Mouse (Mus musculus) liver, embryonic 15.5 days (tissue): ENCODE results near the gene Ino80e. TPM values are rescaled to one million over a fixed set of nuclear protein-coding genes. Genes with fewer than 3 reads are reported as not detected.

Experiments used
- ATAC-seq: fragments of 200-750 bp; cut with Nextera tagmentation; 2 replicates; pipeline ENCODE4 v1.8.0; 2017; ENCODE audit warnings: moderate number of reproducible peaks, mild to moderate bottlenecking, moderate library complexity; ENCODE audit not compliant: insufficient read depth
- H3K27ac ChIP-seq: fragments of 300-500 bp; sonication (generic); replicated peaks from 2 replicates; pipeline ENCODE4 v1.5.1; 2015; ENCODE audit warnings: mild to moderate bottlenecking, inconsistent platforms
- H3K27me3 ChIP-seq: fragments of 300-500 bp; sonication (generic); 2 replicates; pipeline ENCODE4 v1.6.1; 2015; ENCODE audit warnings: mild to moderate bottlenecking, inconsistent platforms
- H3K36me3 ChIP-seq: fragments of 300-500 bp; sonication (generic); replicated peaks from 2 replicates; pipeline ENCODE4 v1.6.1; 2015; ENCODE audit warnings: moderate library complexity, mild to moderate bottlenecking, inconsistent platforms
- H3K4me1 ChIP-seq: fragments of 300-500 bp; sonication (generic); replicated peaks from 2 replicates; pipeline ENCODE4 v1.6.1; 2015; ENCODE audit warnings: inconsistent platforms
- H3K4me2 ChIP-seq: fragments of 300-500 bp; sonication (generic); 2 replicates; pipeline ENCODE4 v1.6.1; 2015; ENCODE audit warnings: moderate library complexity, mild to moderate bottlenecking, inconsistent platforms
- H3K4me3 ChIP-seq: fragments of 300-500 bp; sonication (generic); replicated peaks from 2 replicates; pipeline ENCODE4 v1.5.1; 2015; ENCODE audit warnings: mild to moderate bottlenecking, inconsistent platforms
- H3K9ac ChIP-seq: fragments of 300-500 bp; sonication (generic); 2 replicates; pipeline ENCODE4 v1.6.1; 2015; ENCODE audit warnings: moderate library complexity, mild to moderate bottlenecking, inconsistent platforms
- H3K9me3 ChIP-seq: fragments of 300-500 bp; sonication (generic); replicated peaks from 2 replicates; pipeline ENCODE4 v1.6.1; 2016; ENCODE audit warnings: inconsistent platforms
- WGBS: fragments of 180-500 bp; shearing (Covaris S2); methylation state at CpG from one replicate; pipeline ENCODE4 v1.1.7; 2015; ENCODE audit warnings: mixed read lengths; ENCODE audit not compliant: insufficient replicate concordance; 5-methylcytosine and 5-hydroxymethylcytosine counted together
- polyA plus RNA-seq: library from polyadenylated mRNA; unstranded; fragments of >200 nt; fragmentation: Nextera tagmentation; extraction: Ambion mirVana; gene quantifications from 2 replicates; pipeline ENCODE4 v1.2.1, GENCODE M21; 2015

Gene Ino80e
- polyA plus RNA-seq, 1 experiment from 2014 or later, result 33.9 TPM

DNA sequence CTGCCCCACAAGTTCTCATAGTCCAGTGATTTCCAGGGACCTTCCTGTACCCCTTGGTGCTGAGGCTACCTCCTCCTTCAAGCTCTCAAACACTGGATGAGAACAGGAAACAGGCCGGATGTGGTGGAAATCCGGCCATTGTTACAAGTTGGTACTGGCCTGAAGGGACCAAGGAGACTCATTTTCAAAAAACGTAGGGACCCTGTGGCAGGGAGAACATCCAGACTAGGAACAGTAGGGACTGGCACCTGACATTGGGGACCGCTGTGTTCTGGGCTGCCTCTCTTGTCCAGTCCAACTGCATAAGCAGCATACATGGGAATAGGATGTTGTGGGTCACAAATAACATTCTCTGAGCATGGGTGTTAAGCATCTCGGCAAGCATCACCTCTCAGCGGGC, 18.9 kb upstream of the Ino80e start:
- no peak overlapping the region for H3K27ac ChIP-seq
- WGBS, result 37% methylated on average over 6 of the region's 6 CpGs
- no peaks in the 10 kb centered on the region for H3K27me3 ChIP-seq
- H3K36me3 ChIP-seq, result peaks cover 47% of the 10 kb centered on the region
- H3K4me1 ChIP-seq, result peaks cover 49% of the 10 kb centered on the region
- no peak overlapping the region for H3K4me3 ChIP-seq
- H3K4me2 ChIP-seq, result peak overlapping the region; percentile 91
- no peak for ATAC-seq
- no peak overlapping the region for H3K9ac ChIP-seq
- no peaks in the 10 kb centered on the region for H3K9me3 ChIP-seq

DNA sequence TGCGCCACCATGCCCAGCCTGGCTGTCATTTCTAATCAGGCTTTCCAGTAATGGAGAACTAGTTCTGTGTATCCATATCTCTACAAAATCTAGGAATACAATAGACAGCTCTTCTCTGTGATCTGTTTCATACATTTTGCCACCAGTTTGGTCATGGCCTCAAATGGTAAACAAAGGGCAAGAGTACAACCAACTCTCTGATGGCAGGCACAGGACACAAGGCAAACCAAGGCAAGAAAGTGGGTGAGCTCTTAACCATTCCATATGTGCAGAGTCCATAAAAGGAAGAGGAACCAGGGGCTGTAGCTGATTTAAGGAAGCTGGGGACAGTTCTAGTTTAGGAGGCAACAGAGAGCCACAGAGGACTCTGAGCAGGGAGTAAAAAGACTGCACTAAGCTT, 15.1 kb upstream of the Ino80e start:
- Histone ChIP-seq H3K9ac (no peak overlapping the region), H3K27ac (no peak overlapping the region), H3K27me3 (no peaks in the 10 kb centered on the region), H3K4me2 (no peak overlapping the region), H3K36me3 (peaks cover 85% of the 10 kb centered on the region), H3K4me1 (peaks cover 26% of the 10 kb centered on the region), H3K4me3 (no peak overlapping the region), H3K9me3 (no peaks in the 10 kb centered on the region)
- ATAC-seq, result no peak
- WGBS, result 94% methylated on average over 1 of the region's 1 CpGs

DNA sequence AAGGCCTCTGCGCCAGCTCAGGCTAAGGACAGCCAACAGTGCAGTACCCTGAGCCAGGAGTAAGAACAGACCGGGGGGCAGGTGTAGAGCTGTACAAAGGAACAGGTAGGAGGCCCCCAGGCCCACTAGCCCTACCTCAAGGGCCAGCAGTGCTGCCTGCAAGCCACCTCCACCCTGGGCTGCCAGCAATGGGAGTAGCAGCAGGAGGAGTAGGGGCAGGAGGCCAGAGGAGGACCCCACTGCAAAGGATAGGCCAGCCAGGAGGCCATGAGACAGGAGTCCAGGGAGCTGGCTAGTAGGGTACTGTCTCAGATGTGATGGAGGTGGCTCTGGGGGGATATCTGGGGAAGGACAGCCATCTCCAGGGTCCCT, 8.3 kb upstream of the Ino80e start:
- Histone ChIP-seq H3K4me2 (no peak overlapping the region), H3K36me3 (peaks cover 100% of the 10 kb centered on the region), H3K9ac (no peak overlapping the region), H3K27ac (no peak overlapping the region), H3K27me3 (no peaks in the 10 kb centered on the region), H3K9me3 (no peaks in the 10 kb centered on the region), H3K4me1 (peaks cover under 1% of the 10 kb centered on the region; the same call in 1 of the 2 replicates), H3K4me3 (no peak overlapping the region)
- whole genome bisulfite sequencing, result 81% methylated on average over 2 of the region's 2 CpGs
- no peak for ATAC-seq

DNA sequence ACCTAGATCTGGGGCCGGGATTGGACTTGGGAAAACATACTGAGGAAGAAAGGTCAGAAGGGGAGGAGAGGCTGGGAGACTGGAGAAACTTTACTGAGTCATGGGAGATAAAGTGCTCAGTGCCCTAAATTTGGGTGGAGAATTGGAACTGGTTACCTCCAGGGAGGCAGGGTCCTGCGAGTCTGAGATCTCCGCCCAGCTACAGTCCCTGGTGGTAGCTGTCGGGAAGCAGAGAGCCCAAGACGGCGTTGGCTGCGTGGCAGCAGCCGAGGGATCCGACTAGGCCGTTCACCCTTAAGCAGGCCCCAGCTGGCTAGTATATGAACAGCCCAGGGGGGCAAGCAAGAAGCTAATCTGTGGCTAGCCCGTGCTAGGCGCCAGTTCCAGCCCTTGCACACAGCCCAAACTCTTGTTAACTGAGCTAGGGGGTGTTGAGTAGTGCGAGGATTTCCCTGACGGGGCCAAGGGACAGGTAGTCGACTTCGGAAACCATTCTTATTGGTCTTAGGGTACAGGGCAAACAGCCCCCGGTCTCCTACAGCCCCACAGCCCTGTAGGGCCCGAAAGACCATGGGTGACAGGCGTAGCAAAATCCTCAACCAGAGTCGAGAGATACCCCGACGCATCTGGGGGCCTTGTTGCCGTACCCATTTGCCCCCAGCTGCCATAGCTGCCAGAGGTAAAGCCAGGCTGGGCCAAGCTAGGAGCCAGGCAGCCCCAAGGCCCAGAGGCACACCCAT, 7.8 kb upstream of the Ino80e start:
- H3K9me3 ChIP-seq, result no peaks in the 10 kb centered on the region
- H3K9ac ChIP-seq, result no peak overlapping the region
- H3K4me1 ChIP-seq, result no peaks in the 10 kb centered on the region; the same call in 1 of the 2 replicates
- no peak overlapping the region for H3K27ac ChIP-seq
- ATAC-seq, result no peak; the same call in 1 of the 2 replicates
- H3K27me3 ChIP-seq, result no peaks in the 10 kb centered on the region
- 88% methylated on average over 23 of the region's 23 CpGs for WGBS
- no peak overlapping the region for H3K4me2 ChIP-seq
- peaks cover 100% of the 10 kb centered on the region for H3K36me3 ChIP-seq
- no peak overlapping the region for H3K4me3 ChIP-seq

DNA sequence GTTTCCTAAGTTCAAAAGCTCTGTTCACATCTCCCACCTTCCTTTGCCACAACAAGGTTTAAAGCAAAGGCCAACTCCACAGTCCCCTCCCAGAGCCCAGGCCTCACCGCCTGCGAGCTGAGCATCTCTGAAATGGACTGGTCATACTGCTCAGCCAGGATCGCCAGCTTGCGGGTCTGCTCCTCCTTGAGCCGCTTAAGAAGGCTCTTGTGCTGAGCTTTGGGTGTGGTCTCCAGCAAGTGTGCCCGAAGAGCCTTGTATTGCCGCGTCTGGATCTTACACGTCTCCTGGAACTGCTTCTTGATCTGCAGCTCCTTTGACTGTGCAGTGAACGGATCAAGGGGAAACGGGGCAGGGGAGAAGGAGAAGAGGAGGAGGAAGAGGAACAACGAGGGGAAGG, 5.8 kb upstream of the Ino80e start:
- no peak for ATAC-seq
- Histone ChIP-seq H3K27ac (no peak overlapping the region), H3K9ac (no peak overlapping the region), H3K36me3 (peaks cover 93% of the 10 kb centered on the region), H3K4me2 (no peak overlapping the region), H3K4me1 (peaks cover 18% of the 10 kb centered on the region), H3K4me3 (no peak overlapping the region), H3K9me3 (no peaks in the 10 kb centered on the region), H3K27me3 (no peaks in the 10 kb centered on the region)
- 77% methylated on average over 12 of the region's 12 CpGs for WGBS

DNA sequence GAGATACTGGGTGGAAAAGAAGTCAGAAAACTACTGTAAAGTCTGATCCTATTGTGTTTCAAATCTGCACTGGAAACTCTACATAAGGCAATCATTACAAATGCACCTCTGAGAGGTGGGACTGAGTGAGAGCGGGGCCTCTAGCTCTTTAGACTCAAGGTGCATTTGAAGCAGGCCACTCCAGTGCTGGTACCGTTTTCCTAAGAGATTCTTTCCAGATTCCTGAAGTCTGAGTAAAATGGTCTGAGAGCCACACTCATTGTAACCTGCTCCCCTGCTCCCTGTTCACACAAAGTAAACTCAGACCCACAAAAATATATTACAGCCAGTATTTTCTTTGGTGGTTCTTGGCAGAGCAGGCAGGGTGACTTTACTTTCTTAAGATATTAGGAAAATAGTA, 5.4 kb upstream of the Ino80e start:
- ATAC-seq, result no peak
- H3K27ac ChIP-seq, result no peak overlapping the region
- no peak overlapping the region for H3K4me3 ChIP-seq
- no peaks in the 10 kb centered on the region for H3K9me3 ChIP-seq
- WGBS, result 78% methylated on average over 2 of the region's 2 CpGs
- H3K9ac ChIP-seq, result no peak overlapping the region
- no peak overlapping the region for H3K4me2 ChIP-seq
- peaks cover 89% of the 10 kb centered on the region for H3K36me3 ChIP-seq
- no peaks in the 10 kb centered on the region for H3K27me3 ChIP-seq
- H3K4me1 ChIP-seq, result peaks cover 23% of the 10 kb centered on the region

DNA sequence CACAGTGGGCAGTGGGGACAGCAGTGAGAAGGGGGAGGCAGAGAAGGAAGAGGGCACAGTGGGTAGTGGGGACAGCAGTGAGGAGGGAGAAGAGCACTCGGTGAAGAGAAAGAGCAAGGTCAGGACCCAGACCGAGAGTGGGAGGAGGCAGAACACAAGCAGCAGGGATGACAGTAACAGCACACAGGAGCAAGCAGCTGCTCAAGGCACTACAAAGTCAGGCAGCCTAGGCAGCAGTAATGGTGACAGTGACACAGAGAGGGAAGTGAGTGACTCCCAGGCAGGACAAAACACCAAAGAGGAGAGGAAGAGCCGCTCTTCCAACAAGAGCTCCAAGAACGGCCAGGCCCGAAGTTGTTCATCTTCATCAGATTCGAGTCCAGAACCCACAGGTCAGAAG, 1.6 kb upstream of the Ino80e start:
- Histone ChIP-seq H3K4me2 (peak overlapping the region; percentile 97), H3K27ac (no peak overlapping the region), H3K4me3 (peak overlapping the region; percentile 74), H3K9me3 (no peaks in the 10 kb centered on the region), H3K9ac (peak overlapping the region; percentile 75; the same call in 1 of the 2 replicates), H3K36me3 (peaks cover 65% of the 10 kb centered on the region), H3K4me1 (peaks cover 44% of the 10 kb centered on the region), H3K27me3 (no peaks in the 10 kb centered on the region)
- ATAC-seq, result no peak
- 74% methylated on average over 6 of the region's 6 CpGs for WGBS

DNA sequence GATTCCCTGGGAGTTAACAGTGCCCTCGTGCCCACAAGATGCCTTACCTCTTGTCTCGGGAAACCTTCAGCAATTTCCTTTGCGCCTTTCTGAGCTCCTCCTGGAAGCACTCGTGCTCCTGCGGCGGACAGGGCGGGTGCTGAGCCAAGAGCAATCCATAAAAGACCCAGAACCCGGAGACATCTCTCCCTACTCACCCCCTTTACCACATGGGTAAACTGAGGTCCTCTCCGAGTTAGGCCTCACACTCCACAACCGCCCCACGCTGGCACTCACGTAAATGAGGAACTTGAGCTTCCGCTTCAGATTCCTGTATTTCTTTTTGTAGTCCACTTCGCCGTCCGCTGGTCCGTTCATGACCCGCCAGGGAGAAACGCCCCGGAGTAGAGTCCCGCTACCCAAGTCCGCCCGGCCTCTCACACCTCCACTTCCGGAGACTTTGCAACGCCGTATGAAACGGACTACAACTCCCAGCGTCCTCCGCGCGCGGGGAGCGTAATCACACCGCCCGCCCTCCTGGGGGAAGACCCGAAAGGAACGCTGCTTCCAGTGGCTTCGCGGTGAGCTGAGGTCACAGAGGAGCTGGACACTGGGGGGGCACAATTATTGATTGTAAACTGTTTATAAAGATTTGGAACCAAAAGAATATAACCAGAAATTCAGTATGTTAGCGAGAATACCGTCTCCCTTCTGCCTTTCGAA, 597 bp downstream of the Ino80e start, which contains the start of gene Hirip3:
Gene Hirip3 (plus strand): TSS at position 544 of the 702 bp plus-strand sequence.
- WGBS, result under 1% methylated on average over 42 of the region's 42 CpGs
- Histone ChIP-seq H3K27ac (peak within 1 kb of the TSS; percentile 81), H3K4me1 (peaks cover 44% of the 10 kb centered on the region), H3K36me3 (peaks cover 64% of the 10 kb centered on the region), H3K9me3 (no peaks in the 10 kb centered on the region), H3K27me3 (no peaks in the 10 kb centered on the region), H3K4me2 (peak within 1 kb of the TSS; percentile 97), H3K9ac (peak within 1 kb of the TSS; percentile 75), H3K4me3 (peak within 1 kb of the TSS; percentile 74)
- peak; percentile 94 for ATAC-seq

DNA sequence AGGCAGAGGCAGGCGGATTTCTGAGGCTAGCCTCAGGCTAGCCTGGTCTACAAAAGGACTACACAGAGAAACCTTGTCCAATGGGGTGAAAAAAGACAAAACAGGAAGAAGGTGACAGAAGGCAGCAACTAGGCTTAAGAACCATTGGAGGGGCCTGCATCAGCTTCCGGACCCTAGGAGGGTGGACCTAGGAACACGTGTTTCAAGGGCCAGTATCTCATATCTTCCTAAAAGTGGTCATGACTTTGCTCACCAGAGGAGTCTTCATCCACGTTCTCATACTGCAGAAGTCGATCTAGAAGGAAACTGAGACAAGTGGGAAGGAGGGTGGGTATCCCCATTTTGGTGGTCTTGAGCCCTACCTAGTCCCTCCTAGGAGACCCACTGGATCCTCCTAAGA, 1.2 kb downstream of the Ino80e start:
- H3K27me3 ChIP-seq, result no peaks in the 10 kb centered on the region
- H3K4me3 ChIP-seq, result peak overlapping the region; percentile 74
- H3K27ac ChIP-seq, result peak overlapping the region; percentile 65
- no peaks in the 10 kb centered on the region for H3K9me3 ChIP-seq
- peak overlapping the region; percentile 75 for H3K9ac ChIP-seq
- H3K36me3 ChIP-seq, result peaks cover 64% of the 10 kb centered on the region
- H3K4me1 ChIP-seq, result peaks cover 44% of the 10 kb centered on the region
- WGBS, result 26% methylated on average over 5 of the region's 5 CpGs
- no peak for ATAC-seq
- peak overlapping the region; percentile 97 for H3K4me2 ChIP-seq

DNA sequence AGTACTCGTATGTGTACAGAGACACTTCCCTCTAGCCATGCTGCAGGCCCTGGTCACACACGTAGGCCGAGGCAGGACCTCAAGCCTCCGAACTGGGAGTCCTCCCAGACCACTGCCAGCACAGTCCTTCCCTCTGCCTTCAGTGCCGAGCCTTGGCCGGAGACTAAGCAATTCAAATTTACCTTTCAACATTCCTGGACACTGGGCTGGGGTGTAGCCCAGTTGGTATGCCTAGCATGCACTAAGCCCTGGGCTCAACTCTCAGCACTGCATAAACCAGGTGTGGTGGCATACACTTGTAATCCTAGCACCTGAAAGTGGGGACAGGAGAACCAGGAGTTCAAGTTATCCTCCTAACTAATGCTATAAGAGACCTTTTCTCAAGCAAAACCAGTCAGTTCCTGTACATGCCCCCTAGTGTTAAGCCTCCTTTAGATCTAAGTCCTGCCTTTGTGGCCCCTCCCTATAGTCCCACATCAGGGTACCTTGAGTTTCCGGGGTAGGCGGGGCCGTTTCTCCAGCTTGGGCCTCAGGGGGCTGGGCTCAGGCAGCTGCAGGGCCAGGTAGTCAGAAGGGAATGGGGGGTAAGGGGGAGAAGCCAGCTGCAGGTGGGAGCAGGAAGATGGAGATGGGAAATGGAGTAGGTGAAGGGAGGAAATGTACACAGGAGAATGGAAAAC, 5.3 kb downstream of the Ino80e start:
- no peak overlapping the region for H3K27ac ChIP-seq
- no peaks in the 10 kb centered on the region for H3K9me3 ChIP-seq
- H3K4me2 ChIP-seq, result no peak overlapping the region
- H3K9ac ChIP-seq, result no peak overlapping the region
- no peak overlapping the region for H3K4me3 ChIP-seq
- H3K27me3 ChIP-seq, result no peaks in the 10 kb centered on the region
- H3K36me3 ChIP-seq, result peaks cover 82% of the 10 kb centered on the region
- WGBS, result 76% methylated on average over 9 of the region's 9 CpGs
- peaks cover 18% of the 10 kb centered on the region for H3K4me1 ChIP-seq
- no peak for ATAC-seq

DNA sequence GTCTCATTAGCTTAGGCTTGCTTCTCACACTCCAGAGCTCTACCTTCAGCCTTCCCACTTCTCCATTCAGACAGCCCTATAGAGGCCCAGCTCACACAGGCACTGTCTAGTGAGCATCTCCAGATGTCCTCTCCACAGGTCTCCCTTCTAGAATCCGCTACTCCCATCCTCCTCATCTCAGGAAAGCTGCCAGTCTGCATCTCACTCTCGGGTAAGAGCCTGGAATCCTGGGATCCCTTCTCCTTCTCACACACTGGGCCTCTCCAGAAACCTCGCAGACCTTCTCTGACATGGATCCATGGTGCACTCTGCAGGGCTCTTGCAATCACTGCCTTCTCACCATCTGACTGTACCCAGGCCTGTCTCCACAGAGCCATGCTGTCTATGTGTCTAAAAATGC, 6.5 kb downstream of the Ino80e start:
- Histone ChIP-seq H3K9me3 (no peaks in the 10 kb centered on the region), H3K9ac (no peak overlapping the region), H3K27ac (no peak overlapping the region), H3K36me3 (peaks cover 85% of the 10 kb centered on the region), H3K4me1 (peaks cover 9% of the 10 kb centered on the region), H3K4me3 (no peak overlapping the region), H3K4me2 (no peak overlapping the region), H3K27me3 (peaks cover 5% of the 10 kb centered on the region; the same call in 1 of the 2 replicates)
- WGBS, result 75% methylated on average over 3 of the region's 3 CpGs
- ATAC-seq, result no peak
